Mouse (Mus musculus): ENCODE measurements around the gene Fam135a.

The Fam135a gene

GRCm38 (mm10) chr1:24099926-24100869 lies at the start of gene Fam135a:
Gene Fam135a (minus strand): TSS chr1:24100341.
- peak; percentile 79 for DNase-seq (ENCODE audit: extremely low spot score, low read depth, low spot score)

- DNase-seq (ENCODE audit: extremely low spot score, low read depth, low spot score), result no peak
Measured at GRCm38 (mm10) chr1:24143504-24143903, 43.4 kb upstream of the Fam135a start.

GRCm38 (mm10) chr1:24140555-24140954 lies 40.4 kb upstream of the Fam135a start:
- no peak for DNase-seq (ENCODE audit: extremely low spot score, low read depth, low spot score)

- no peak for DNase-seq (ENCODE audit: extremely low spot score, low read depth, low spot score)
Measured at GRCm38 (mm10) chr1:24137133-24137532, 37.0 kb upstream of the Fam135a start.

- no peak for DNase-seq (ENCODE audit: extremely low spot score, low read depth, low spot score)
Measured at GRCm38 (mm10) chr1:24134792-24135191, 34.7 kb upstream of the Fam135a start.

GRCm38 (mm10) chr1:24133853-24134252 lies 33.7 kb upstream of the Fam135a start:
- DNase-seq (ENCODE audit: extremely low spot score, low read depth, low spot score), result no peak

- no peak for DNase-seq (ENCODE audit: extremely low spot score, low read depth, low spot score)
Measured at GRCm38 (mm10) chr1:24127866-24128265, 27.7 kb upstream of the Fam135a start.

- DNase-seq (ENCODE audit: extremely low spot score, low read depth, low spot score), result no peak
Measured at GRCm38 (mm10) chr1:24124610-24125009, 24.5 kb upstream of the Fam135a start.

GRCm38 (mm10) chr1:24122582-24122981 lies 22.4 kb upstream of the Fam135a start:
- no peak for DNase-seq (ENCODE audit: extremely low spot score, low read depth, low spot score)

- DNase-seq (ENCODE audit: extremely low spot score, low read depth, low spot score), result no peak
Measured at GRCm38 (mm10) chr1:24107971-24108773, 8.0 kb upstream of the Fam135a start.

- DNase-seq (ENCODE audit: extremely low spot score, low read depth, low spot score), result no peak
Measured at GRCm38 (mm10) chr1:24107378-24107777, 7.2 kb upstream of the Fam135a start.

- DNase-seq (ENCODE audit: extremely low spot score, low read depth, low spot score), result no peak
Measured at GRCm38 (mm10) chr1:24102579-24103149, 2.5 kb upstream of the Fam135a start.

- peak; percentile 5 for DNase-seq (ENCODE audit: extremely low spot score, low read depth, low spot score)
Measured at GRCm38 (mm10) chr1:24100870-24101358, 773 bp upstream of the Fam135a start.

- DNase-seq (ENCODE audit: extremely low spot score, low read depth, low spot score), result no peak
Measured at GRCm38 (mm10) chr1:24099541-24099925, 608 bp downstream of the Fam135a start.

- DNase-seq (ENCODE audit: extremely low spot score, low read depth, low spot score), result no peak
Measured at GRCm38 (mm10) chr1:24097541-24097940, 2.6 kb downstream of the Fam135a start.

GRCm38 (mm10) chr1:24092414-24092813 lies 7.7 kb downstream of the Fam135a start:
- no peak for DNase-seq (ENCODE audit: extremely low spot score, low read depth, low spot score)

- DNase-seq (ENCODE audit: extremely low spot score, low read depth, low spot score), result no peak
Measured at GRCm38 (mm10) chr1:24090603-24091002, 9.5 kb downstream of the Fam135a start.

- DNase-seq (ENCODE audit: extremely low spot score, low read depth, low spot score), result no peak
Measured at GRCm38 (mm10) chr1:24090094-24090493, 10.0 kb downstream of the Fam135a start.

- DNase-seq (ENCODE audit: extremely low spot score, low read depth, low spot score), result no peak
Measured at GRCm38 (mm10) chr1:24086176-24086575, 14.0 kb downstream of the Fam135a start.

GRCm38 (mm10) chr1:24074396-24074795 lies 25.7 kb downstream of the Fam135a start:
- no peak for DNase-seq (ENCODE audit: extremely low spot score, low read depth, low spot score)

Data from hindlimb bud, embryonic 11.5 days (tissue).